Mouse (Mus musculus): Measurements from ENCODE around the gene Itga5.

- TF ChIP-seq CTCF (IDR thresholded peaks at IDR 0.05; ENCODE audit: insufficient read depth, low read length) = no peak
- TF ChIP-seq POLR2A (IDR thresholded peaks at IDR 0.05; ENCODE audit: borderline replicate concordance, extremely low read depth, low read depth, low read length) = no peak
Measured at GRCm38 (mm10) chr15:103315979-103316776, 50.4 kb downstream of the Itga5 start.

Measured in lung, adult 2 months (tissue).